Mouse (Mus musculus) splenic B cell, adult 2 months (primary cell): ENCODE results near the gene Ankrd39.
A peak's percentile ranks its signal among the peaks of the same experiment; 100 is the strongest.
"Not testable (repeated sequence)": the region's sequence is repeated elsewhere in the genome, so short reads cannot be mapped to it uniquely, and the experiment has no call there.

ENCODE experiments used
- DNase-seq: peaks from one replicate; pipeline ENCODE4 v3.0.0-alpha.2; 2011; ENCODE audit warnings: low read depth, low spot score
- H3K27me3 ChIP-seq: 2 replicates; pipeline ENCODE4 v1.6.1; 2012; ENCODE audit warnings: mild to moderate bottlenecking, low read length, moderate library complexity, mixed read lengths; ENCODE audit not compliant: control insufficient read depth, poor library complexity, insufficient read depth, severe bottlenecking
- H3K36me3 ChIP-seq: 2 replicates; pipeline ENCODE4 v1.6.1; 2012; ENCODE audit warnings: mild to moderate bottlenecking, low read length, moderate library complexity, mixed read lengths; ENCODE audit not compliant: control insufficient read depth, poor library complexity, insufficient read depth, severe bottlenecking

The Ankrd39 gene

GRCm38 (mm10) chr1:36551904-36552303, 4.7 kb upstream of the Ankrd39 start:
- no peak for DNase-seq
- Histone ChIP-seq H3K36me3 (no peaks in the 10 kb centered on the region), H3K27me3 (no peaks in the 10 kb centered on the region)

DNA sequence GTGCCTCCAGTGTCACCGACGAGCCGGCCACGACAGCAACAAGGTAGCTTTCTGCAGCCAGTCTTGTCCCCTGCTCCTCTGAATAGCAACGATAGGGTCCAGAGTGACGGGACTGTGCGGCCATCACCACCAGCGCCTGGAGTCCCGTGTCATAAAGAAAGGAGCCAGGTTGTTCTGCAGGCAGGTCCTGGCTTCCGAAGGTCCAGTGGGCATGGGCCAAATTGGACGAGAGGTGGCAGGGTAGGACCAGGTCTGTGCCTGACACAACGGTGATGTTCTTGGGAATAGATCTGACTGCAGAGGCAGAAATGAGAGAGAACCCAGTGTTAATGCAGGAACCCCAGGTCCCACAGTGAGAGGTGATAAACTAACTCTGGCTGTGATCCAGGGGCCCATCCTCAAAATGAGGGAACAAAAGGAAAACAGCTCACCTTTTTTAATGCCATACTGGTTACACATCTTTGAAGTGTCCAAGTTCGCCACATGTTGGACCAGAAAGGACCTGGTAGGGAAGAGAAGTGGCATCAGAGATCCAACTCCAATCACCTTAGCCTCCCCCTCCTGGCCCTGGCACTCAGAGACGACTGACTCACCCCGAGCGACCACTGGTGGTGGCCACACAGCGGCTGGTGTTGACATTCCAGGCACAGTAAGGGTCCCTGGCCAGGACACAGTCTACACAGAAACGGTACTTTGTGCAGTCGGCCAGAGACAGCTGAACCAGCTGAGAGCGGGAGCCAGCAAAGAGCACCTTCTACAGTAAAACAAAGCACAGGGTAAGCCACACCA, 3.0 kb upstream of the Ankrd39 start:
- DNase-seq, result no peak

DNA sequence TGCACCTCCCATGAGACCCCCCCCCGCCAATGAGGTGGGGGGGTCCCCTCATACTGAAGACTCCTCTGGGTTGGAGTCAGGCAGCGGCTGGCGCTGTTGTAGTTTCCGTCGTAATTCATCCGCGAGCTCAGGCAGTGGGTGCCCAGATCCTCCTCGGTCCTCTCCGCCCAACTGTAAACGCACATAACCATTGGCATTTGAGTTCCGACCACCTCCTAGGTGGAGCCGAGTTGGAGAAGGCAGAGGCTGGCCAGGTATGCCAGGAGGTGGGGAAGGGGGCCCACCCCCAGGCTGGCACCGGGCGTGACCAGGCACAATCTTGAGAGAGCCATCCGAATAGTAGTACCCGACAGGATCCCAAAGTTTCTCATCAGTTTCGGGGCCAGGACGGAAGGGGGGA, 2.2 kb upstream of the Ankrd39 start:
- DNase-seq, result no peak
- Histone ChIP-seq H3K36me3 (no peaks in the 10 kb centered on the region), H3K27me3 (no peaks in the 10 kb centered on the region)

More for the DNA sequence above, 3.0 kb upstream of the Ankrd39 start:
- Histone ChIP-seq H3K36me3 (no peaks in the 10 kb centered on the region), H3K27me3 (no peaks in the 10 kb centered on the region)

- H3K36me3 ChIP-seq, result 0 out of 2 replicates have a peak, but pooled peaks cover 1% of the 10 kb centered on the region
- DNase-seq, result no peak
- H3K27me3 ChIP-seq, result no peaks in the 10 kb centered on the region
Measured at GRCm38 (mm10) chr1:36548771-36549170, 1.5 kb upstream of the Ankrd39 start.

GRCm38 (mm10) chr1:36547981-36548598, 845 bp upstream of the Ankrd39 start:
- no peaks in the 10 kb centered on the region for H3K27me3 ChIP-seq
- 0 out of 2 replicates have a peak, but pooled peaks cover 1% of the 10 kb centered on the region for H3K36me3 ChIP-seq
- DNase-seq, result no peak

GRCm38 (mm10) chr1:36545845-36546600, 1.2 kb downstream of the Ankrd39 start:
- no peaks in the 10 kb centered on the region for H3K27me3 ChIP-seq
- DNase-seq, result peak; percentile 19
- peaks cover 1% of the 10 kb centered on the region; the same call in 1 of the 2 replicates for H3K36me3 ChIP-seq

DNA sequence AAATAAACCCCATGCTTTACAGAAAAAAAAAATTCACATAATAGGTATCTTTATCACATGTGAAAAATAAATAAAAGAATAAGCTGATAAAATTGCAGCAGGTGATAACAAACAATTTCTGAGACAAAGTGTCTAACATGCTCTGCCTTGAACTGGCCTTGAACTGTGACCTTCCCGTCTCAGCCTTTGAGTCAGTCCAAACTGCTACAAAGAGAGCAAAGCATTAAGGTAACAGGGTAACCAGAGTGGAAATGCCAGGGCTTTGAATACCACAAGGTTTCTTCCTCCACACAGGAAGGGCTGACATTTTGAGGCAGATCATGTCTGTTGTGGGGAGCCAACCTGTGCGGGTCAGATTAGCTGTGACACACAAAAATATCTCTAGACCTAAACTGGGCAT, 1.9 kb downstream of the Ankrd39 start:
- no peak for DNase-seq
- H3K27me3 ChIP-seq, result no peaks in the 10 kb centered on the region

DNA sequence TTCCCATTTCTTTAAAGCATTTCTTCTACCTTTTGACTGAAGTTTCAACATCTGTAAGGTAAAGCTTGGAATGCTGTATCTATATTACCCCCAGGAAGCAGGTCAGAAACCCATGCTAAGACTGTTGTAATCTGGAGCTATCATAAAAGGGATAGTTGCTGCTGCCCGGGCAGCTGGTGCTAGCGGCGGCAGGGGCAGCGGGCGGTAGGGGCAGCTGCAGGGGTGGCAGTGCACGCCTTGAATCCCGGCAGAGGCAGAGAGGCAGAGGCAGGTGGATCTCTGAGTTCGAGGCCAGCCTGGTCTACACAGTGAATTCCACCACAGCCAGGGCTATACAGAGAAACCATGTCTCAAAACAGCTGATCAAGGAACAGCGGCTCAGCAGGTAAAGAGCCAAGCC, 4.3 kb downstream of the Ankrd39 start:
- DNase-seq, result no peak
- peaks cover 4% of the 10 kb centered on the region for H3K36me3 ChIP-seq
- H3K27me3 ChIP-seq, result no peaks in the 10 kb centered on the region

More for the DNA sequence above, 1.9 kb downstream of the Ankrd39 start:
- peaks cover 4% of the 10 kb centered on the region for H3K36me3 ChIP-seq

DNA sequence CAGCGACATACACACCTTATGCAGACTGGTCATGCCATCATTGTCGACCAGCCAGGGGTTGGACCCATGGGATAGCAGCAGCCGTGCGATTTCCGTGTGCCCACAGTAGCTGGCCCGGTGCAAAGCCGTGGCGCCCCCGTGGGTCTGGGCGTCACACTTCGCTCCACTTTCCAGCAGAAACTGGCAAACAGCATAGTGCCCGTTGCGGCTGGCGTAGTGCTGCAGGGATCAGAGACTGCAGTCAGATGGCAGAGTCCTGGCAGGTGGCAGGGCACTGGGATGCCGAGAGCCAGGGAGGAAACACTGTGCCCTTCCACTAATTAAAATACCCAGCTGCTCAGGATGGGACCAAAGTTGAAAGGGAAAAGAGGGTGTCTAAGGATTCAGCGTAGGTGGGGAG, 5.4 kb downstream of the Ankrd39 start:
- DNase-seq, result no peak
- Histone ChIP-seq H3K36me3 (peaks cover 4% of the 10 kb centered on the region), H3K27me3 (no peaks in the 10 kb centered on the region)

GRCm38 (mm10) chr1:36540807-36541206, 6.4 kb downstream of the Ankrd39 start:
- Histone ChIP-seq H3K27me3 (no peaks in the 10 kb centered on the region), H3K36me3 (peaks cover 4% of the 10 kb centered on the region)
- DNase-seq, result no peak

GRCm38 (mm10) chr1:36540132-36540531, 7.1 kb downstream of the Ankrd39 start:
- peaks cover 4% of the 10 kb centered on the region for H3K36me3 ChIP-seq
- no peak for DNase-seq
- no peaks in the 10 kb centered on the region for H3K27me3 ChIP-seq

DNA sequence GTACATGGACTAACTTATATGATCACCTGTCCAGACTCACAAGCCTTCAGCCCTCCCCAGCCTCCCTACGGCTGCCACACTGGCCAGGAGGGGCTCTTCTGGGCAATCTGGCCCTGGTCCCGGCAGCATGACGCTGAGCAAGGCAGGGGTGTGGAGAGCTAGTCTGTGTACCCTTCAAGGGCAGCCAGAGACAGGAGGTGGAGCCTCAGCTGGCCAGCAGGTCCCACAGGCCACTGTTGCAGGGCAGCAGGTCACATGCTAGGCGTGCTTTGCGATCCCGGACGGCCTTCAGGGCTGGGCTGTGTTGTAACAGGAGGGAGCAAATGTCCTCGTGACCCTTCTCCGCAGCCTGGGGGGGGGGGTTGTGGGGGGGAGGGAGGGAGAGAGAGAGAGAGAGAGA, 8.1 kb downstream of the Ankrd39 start, which contains the start of gene Gm42417:
Gene Gm42417, minus strand, starts transcription at position 244 of the 400 bp plus-strand sequence.
- no peak for DNase-seq
- no peaks in the 10 kb centered on the region for H3K27me3 ChIP-seq
- peaks cover 4% of the 10 kb centered on the region for H3K36me3 ChIP-seq

DNA sequence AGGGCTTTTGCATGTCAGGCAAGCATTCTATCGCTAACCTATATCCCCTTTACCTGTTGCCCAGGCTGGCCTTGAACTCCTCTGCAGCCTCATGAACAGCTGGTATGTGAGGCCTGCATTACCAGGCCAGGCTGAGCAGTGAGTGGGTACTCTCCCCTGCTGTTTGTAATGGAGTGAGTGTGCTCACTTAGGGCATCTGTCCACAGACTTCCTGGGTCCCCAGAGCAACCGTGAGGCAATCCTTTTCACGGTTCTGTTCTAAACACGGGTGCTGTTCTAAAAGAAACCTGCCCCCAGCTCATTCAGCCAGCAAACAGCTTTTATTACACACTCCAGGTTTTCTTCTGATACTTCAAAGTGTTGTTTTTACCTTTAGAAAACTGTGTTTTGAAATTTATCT, 8.5 kb downstream of the Ankrd39 start:
- DNase-seq, result no peak
- no peaks in the 10 kb centered on the region for H3K27me3 ChIP-seq

GRCm38 (mm10) chr1:36536783-36537182, 10.5 kb downstream of the Ankrd39 start, which contains the start of gene Ankrd23:
Gene Ankrd23, minus strand, starts transcription at chr1:36536883.
- not testable (repeated sequence) for H3K36me3 ChIP-seq, DNase-seq, H3K27me3 ChIP-seq

More for the DNA sequence above, 8.5 kb downstream of the Ankrd39 start:
- H3K36me3 ChIP-seq, result peaks cover 2% of the 10 kb centered on the region

DNA sequence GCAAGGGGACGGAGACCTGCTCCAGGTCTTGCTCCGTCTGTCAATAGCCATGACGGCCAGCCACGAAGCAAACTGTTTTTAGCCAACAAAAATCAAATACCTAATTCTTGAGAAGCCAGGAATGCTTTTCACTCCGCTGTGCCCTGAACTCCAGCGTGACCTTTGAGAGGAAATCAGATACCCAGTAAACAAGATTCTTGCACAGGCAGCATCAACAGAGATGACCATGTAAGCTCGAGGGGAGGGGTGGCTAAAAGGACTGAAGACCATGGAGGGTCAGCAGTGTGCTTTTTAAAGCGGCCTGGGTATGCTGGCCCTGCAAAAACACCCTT, 10.9 kb downstream of the Ankrd39 start:
- DNase-seq, result no peak
- H3K36me3 ChIP-seq, result peaks cover 2% of the 10 kb centered on the region
- H3K27me3 ChIP-seq, result no peaks in the 10 kb centered on the region
